Mouse (Mus musculus) kidney, embryonic 15.5 days (tissue): ENCODE results near the gene Kif3a. TPM values are rescaled to one million over a fixed set of nuclear protein-coding genes. Genes with fewer than 3 reads are reported as not detected.
A peak's percentile ranks its signal among the peaks of the same experiment; 100 is the strongest.

Source experiments
- ATAC-seq: fragments of 200-750 bp; cut with Nextera tagmentation; replicated peaks from 2 replicates; pipeline ENCODE4 v1.8.0; 2017; ENCODE audit warnings: moderate TSS enrichment; ENCODE audit not compliant: low FRiP score
- H3K27ac ChIP-seq: fragments of 300-500 bp; sonication (generic); 2 replicates; pipeline ENCODE4 v1.5.1; 2015; ENCODE audit warnings: mild to moderate bottlenecking, inconsistent platforms
- H3K27me3 ChIP-seq: fragments of 300-500 bp; sonication (generic); 2 replicates; pipeline ENCODE4 v1.6.1; 2015; ENCODE audit warnings: inconsistent platforms
- H3K36me3 ChIP-seq: fragments of 300-500 bp; sonication (generic); 2 replicates; pipeline ENCODE4 v1.6.1; 2015; ENCODE audit warnings: inconsistent platforms
- H3K4me1 ChIP-seq: fragments of 300-500 bp; sonication (generic); 2 replicates; pipeline ENCODE4 v1.6.1; 2015; ENCODE audit warnings: inconsistent platforms
- H3K4me2 ChIP-seq: fragments of 300-500 bp; sonication (generic); 2 replicates; pipeline ENCODE4 v1.6.1; 2015; ENCODE audit warnings: moderate library complexity, mild to moderate bottlenecking, inconsistent platforms
- H3K4me3 ChIP-seq: fragments of 300-500 bp; sonication (generic); replicated peaks from 2 replicates; pipeline ENCODE4 v1.5.1; 2015; ENCODE audit warnings: mild to moderate bottlenecking, inconsistent platforms
- H3K9ac ChIP-seq: fragments of 300-500 bp; sonication (generic); 2 replicates; pipeline ENCODE4 v1.6.1; 2015; ENCODE audit warnings: mild to moderate bottlenecking, inconsistent platforms
- H3K9me3 ChIP-seq: fragments of 300-500 bp; sonication (generic); replicated peaks from 2 replicates; pipeline ENCODE4 v1.6.1; 2016; ENCODE audit warnings: inconsistent platforms
- WGBS: fragments of 180-500 bp; shearing (Covaris S2); methylation state at CpG from one replicate; pipeline ENCODE4 v1.1.7; 2015; ENCODE audit warnings: mixed read lengths; 5-methylcytosine and 5-hydroxymethylcytosine counted together
- polyA plus RNA-seq: library from polyadenylated mRNA; unstranded; fragments of >200 nt; fragmentation: Nextera tagmentation; extraction: Ambion mirVana; gene quantifications from 2 replicates; pipeline ENCODE4 v1.2.1, GENCODE M21; 2015

Kif3a gene
- polyA plus RNA-seq, 1 experiment from 2014 or later: 68.6 TPM

DNA sequence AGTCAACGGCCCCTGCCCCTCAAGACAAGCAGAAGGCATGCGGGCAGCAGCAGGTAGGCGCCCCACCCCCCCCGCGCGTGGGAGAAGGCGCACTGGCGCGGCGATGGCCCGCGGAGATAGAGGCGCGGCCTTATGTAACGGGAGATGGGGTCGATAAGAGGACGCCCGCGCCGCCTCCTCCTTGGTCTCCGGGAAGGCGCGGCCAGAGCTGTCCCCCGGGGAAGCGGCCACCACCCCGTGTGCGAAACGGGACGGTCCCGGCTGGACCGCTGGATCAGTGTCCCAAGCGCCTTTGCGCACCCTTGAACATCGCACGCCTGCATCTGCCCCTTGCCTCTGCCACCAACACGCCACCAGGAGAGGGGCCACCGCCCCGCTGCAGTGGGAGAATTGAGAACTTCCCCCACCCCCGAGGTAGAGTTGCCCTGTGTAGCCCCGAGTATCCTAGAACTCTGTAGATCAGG is 69.0 kb downstream of the Kif3a start:
- WGBS: 1% methylated on average over 40 of the region's 40 CpGs

DNA sequence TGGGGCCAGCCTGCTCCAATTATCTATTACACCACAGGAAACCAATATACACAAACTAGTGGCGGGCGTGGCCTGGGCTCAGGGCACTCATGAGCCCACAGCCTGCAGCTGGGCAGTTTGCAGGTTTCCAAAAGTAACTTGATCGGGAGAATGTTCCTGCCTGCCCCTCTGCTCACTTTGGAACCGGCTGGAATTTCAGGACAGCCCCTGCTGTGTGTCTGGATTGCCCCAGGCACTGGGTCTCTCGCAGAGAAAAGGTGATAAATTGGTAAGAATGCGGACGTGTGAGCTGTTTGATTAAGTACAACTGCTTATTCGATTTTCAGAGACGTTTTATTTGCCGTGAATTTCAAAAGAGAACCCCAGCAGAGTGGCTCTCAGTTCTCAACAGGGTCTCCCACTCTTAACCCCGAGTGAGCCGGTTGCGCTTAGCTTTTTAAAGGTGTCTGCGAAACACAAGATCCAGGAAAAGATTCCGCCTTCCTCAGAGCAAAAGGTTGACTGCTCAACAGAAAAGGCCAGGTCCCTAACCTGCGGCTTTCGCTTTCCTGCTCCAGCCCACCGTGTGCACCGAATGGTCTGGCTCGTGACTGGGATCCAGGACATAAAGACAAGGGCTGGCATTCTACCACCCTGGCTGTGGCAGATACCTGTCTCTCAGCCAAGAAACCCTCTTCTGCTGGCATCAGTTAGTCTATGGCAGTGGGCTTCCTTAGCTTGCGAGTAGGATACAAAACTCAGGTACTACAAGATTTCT is 70.0 kb downstream of the Kif3a start:
- Histone ChIP-seq H3K9ac (no peak overlapping the region), H3K4me2 (peak overlapping the region; percentile 22), H3K27me3 (peaks cover 35% of the 10 kb centered on the region), H3K9me3 (no peaks in the 10 kb centered on the region), H3K4me3 (peak overlapping the region; percentile 6; the same call in 1 of the 2 replicates), H3K4me1 (peaks cover 18% of the 10 kb centered on the region), H3K27ac (no peak overlapping the region), H3K36me3 (no peaks in the 10 kb centered on the region)
- ATAC-seq: no peak
- WGBS: 13% methylated on average over 21 of the region's 21 CpGs

More for the DNA sequence above, 69.0 kb downstream of the Kif3a start:
- no peaks in the 10 kb centered on the region for H3K36me3 ChIP-seq
- peak overlapping the region; percentile 82 for H3K4me2 ChIP-seq
- H3K4me1 ChIP-seq: peaks cover 18% of the 10 kb centered on the region
- ATAC-seq: peak; percentile 55
- peaks cover 35% of the 10 kb centered on the region for H3K27me3 ChIP-seq
- no peaks in the 10 kb centered on the region for H3K9me3 ChIP-seq
- peak overlapping the region; percentile 42 for H3K4me3 ChIP-seq
- peak overlapping the region; percentile 24; the same call in 1 of the 2 replicates for H3K9ac ChIP-seq
- H3K27ac ChIP-seq: no peak overlapping the region

DNA sequence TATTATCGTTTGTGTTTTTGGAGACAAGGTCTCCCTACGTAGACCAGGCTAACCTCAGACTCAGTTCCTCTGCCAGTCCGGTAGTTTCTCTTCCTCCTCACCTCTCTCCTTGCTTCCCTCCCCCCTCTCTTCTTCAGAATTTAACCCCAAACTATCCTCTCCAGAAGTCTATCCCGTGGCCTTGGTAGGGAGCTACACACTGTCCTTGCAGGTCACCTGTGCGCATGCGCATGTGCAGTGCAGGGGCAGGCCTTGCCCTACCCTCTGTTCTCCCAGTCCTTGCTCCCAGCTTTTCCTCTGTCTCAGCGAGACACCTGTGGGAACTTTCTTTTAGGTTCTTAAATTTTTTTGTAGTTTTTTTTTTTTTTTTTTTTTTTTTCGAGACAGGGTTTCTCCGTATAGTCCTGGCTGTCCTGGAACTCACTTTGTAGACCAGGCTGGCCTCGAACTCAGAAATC is 70.7 kb downstream of the Kif3a start:
- Histone ChIP-seq H3K9me3 (no peaks in the 10 kb centered on the region), H3K4me2 (no peak overlapping the region; the same call in 1 of the 2 replicates), H3K4me1 (peaks cover 18% of the 10 kb centered on the region), H3K36me3 (no peaks in the 10 kb centered on the region), H3K4me3 (no peak overlapping the region), H3K27me3 (peaks cover 35% of the 10 kb centered on the region), H3K27ac (no peak overlapping the region), H3K9ac (no peak overlapping the region)
- WGBS: 82% methylated on average over 10 of the region's 10 CpGs
- ATAC-seq: no peak

DNA sequence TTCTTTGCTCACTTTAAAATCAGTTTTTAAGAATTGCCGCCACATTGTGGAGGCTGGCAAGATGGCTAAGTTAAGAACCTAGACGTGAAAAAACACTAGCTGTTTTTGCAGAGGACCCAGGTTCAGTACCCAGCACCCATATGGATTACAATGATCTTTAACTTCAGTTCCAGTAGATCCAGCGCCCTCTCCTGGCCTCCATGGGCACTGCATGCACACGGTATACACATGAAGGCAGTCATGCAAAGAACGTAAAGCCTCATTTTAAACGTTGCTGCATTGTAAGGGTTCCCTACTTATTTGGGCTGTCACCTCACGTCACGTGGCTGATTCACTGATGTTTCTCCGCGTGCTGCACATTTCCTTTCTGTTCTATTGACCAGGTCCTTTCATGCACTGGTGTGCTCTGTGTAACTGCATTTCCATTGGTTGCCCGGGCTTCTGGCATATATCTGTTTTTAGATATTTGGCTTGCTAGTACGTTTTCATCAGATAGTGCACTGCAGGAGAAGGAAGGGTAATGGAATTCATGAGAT is 75.6 kb downstream of the Kif3a start:
- no peaks in the 10 kb centered on the region for H3K36me3 ChIP-seq
- no peak overlapping the region for H3K4me3 ChIP-seq
- no peaks in the 10 kb centered on the region; the same call in 1 of the 2 replicates for H3K4me1 ChIP-seq
- no peak overlapping the region for H3K4me2 ChIP-seq
- H3K9ac ChIP-seq: no peak overlapping the region
- no peak overlapping the region for H3K27ac ChIP-seq
- H3K27me3 ChIP-seq: peaks cover 5% of the 10 kb centered on the region
- WGBS: 78% methylated on average over 12 of the region's 12 CpGs
- ATAC-seq: no peak
- H3K9me3 ChIP-seq: no peaks in the 10 kb centered on the region

DNA sequence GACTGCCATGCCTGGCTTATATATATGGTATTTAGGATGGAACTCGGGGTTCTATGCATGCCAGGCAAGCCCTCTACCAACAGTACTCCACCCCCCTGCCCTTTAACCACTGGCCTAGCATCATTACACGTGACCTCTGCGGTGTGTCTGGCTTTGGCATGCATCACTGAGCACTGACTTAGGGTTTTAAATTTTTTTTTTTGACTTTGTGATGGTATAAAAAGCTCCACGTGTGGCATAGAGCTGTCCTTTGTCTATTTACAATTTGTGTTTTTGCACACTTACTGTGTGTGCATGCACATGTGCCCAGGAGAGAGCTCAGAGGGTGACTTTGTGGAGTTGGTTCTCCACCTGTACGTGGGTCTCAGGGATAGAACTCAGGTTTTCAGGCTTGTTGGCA is 76.8 kb downstream of the Kif3a start:
- ATAC-seq: no peak
- Histone ChIP-seq H3K4me2 (no peak overlapping the region), H3K36me3 (peaks cover 5% of the 10 kb centered on the region; the same call in 1 of the 2 replicates), H3K27me3 (peaks cover 4% of the 10 kb centered on the region; the same call in 1 of the 2 replicates), H3K27ac (no peak overlapping the region), H3K4me1 (no peaks in the 10 kb centered on the region; the same call in 1 of the 2 replicates), H3K9ac (no peak overlapping the region), H3K9me3 (no peaks in the 10 kb centered on the region), H3K4me3 (no peak overlapping the region)
- 54% methylated on average over 5 of the region's 5 CpGs for WGBS

DNA sequence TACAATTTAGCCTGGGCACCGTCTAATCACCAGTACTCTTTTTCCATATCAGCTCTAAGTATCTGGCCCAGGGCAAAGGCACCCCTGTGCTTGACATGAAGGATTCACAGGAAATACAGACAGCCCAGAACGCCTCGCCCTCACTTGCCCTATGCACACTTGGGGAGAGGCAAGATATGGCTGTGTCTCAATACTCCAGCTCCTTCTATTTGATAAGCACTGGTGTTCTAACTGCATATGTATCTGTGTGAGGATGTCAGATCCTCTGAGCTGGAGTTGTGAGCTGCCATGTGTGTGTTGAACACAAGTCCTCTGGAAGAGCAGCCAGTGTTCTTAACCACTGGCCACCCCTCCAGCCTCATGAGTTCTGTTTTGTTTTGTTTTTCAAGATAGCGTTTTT is 84.3 kb downstream of the Kif3a start:
- 80% methylated on average over 4 of the region's 4 CpGs for WGBS
- H3K27ac ChIP-seq: no peak overlapping the region
- no peak for ATAC-seq
- no peaks in the 10 kb centered on the region for H3K9me3 ChIP-seq
- no peak overlapping the region for H3K4me2 ChIP-seq
- no peak overlapping the region for H3K4me3 ChIP-seq
- no peaks in the 10 kb centered on the region for H3K4me1 ChIP-seq
- H3K27me3 ChIP-seq: no peaks in the 10 kb centered on the region
- no peak overlapping the region for H3K9ac ChIP-seq
- H3K36me3 ChIP-seq: peaks cover 62% of the 10 kb centered on the region

Other genes starting within 250 kb of the Kif3a start
- gene Zcchc10, start 242.7 kb upstream of the Kif3a start, polyA plus RNA-seq: 22.8 and 24.3 TPM in 2 replicates
- 32.1 and 38.0 TPM in 2 replicates for gene Aff4, start 216.5 kb upstream of the Kif3a start, polyA plus RNA-seq
- gene Leap2, start 144.2 kb upstream of the Kif3a start, polyA plus RNA-seq: 0.32 and 0.46 TPM in 2 replicates
- 629 and 653 TPM in 2 replicates for gene Uqcrq, start 136.5 kb upstream of the Kif3a start, polyA plus RNA-seq
- gene Gdf9, start 136.4 kb upstream of the Kif3a start, polyA plus RNA-seq: 2.2 and 2.3 TPM in 2 replicates
- not detected in 2 replicates for gene Gm10447, start 110.3 kb upstream of the Kif3a start, polyA plus RNA-seq
- gene Shroom1, start 110.2 kb upstream of the Kif3a start, polyA plus RNA-seq: 1.7 and 2.3 TPM in 2 replicates
- not detected in 2 replicates for gene Gm9837, start 96.9 kb upstream of the Kif3a start, polyA plus RNA-seq
- not detected in 2 replicates for gene Gm9945, start 87.2 kb upstream of the Kif3a start, polyA plus RNA-seq
- gene Sowaha, start 87.1 kb upstream of the Kif3a start, polyA plus RNA-seq: 0.23 and 0.32 TPM in 2 replicates
- 21.9 and 25.6 TPM in 2 replicates for gene Sept8, start 48.1 kb upstream of the Kif3a start, polyA plus RNA-seq
- gene Il4, start 51.3 kb downstream of the Kif3a start, polyA plus RNA-seq: 1.2 and 1.3 TPM in 2 replicates
- gene Il13, start 67.3 kb downstream of the Kif3a start, polyA plus RNA-seq: not detected in 2 replicates
- gene Rad50, start 139.9 kb downstream of the Kif3a start, polyA plus RNA-seq: 27.2 and 27.7 TPM in 2 replicates
- gene Il5, start 153.4 kb downstream of the Kif3a start, polyA plus RNA-seq: not detected in 2 replicates
- 12.6 and 15.3 TPM in 2 replicates for gene Irf1, start 202.6 kb downstream of the Kif3a start, polyA plus RNA-seq
- gene Gm17334, start 205.8 kb downstream of the Kif3a start, polyA plus RNA-seq: 0.23 TPM in 1 of 2 replicates, not detected in the other